Mouse (Mus musculus) forebrain, embryonic 14.5 days (tissue): Measurements from ENCODE around the gene Adora3. TPM values are rescaled to one million over a fixed set of nuclear protein-coding genes. Genes with fewer than 3 reads are reported as not detected.
"Not testable (repeated sequence)": the region's sequence is repeated elsewhere in the genome, so short reads cannot be mapped to it uniquely, and the experiment has no call there.

Experiments used
- ATAC-seq: fragments of 200-750 bp; cut with Nextera tagmentation; 2 replicates; pipeline ENCODE4 v1.8.0; 2017; ENCODE audit warnings: mild to moderate bottlenecking, moderate library complexity
- DNase-seq: peaks from one replicate; pipeline ENCODE4 v3.0.0-alpha.2; 2015; ENCODE audit warnings: low spot score
- H3K27ac ChIP-seq: fragments of 300-500 bp; sonication (generic); 2 replicates; pipeline ENCODE4 v1.5.1; 2014; ENCODE audit warnings: low read depth, mild to moderate bottlenecking, control low read depth, low read length, moderate library complexity
- H3K27me3 ChIP-seq: fragments of 300-500 bp; sonication (generic); replicated peaks from 2 replicates; pipeline ENCODE4 v1.6.1; 2014; ENCODE audit warnings: low read length, control low read depth, mixed read lengths; ENCODE audit not compliant: control insufficient read depth, insufficient read depth
- H3K36me3 ChIP-seq: fragments of 300-500 bp; sonication (generic); 2 replicates; pipeline ENCODE4 v1.6.1; 2014; ENCODE audit warnings: low read length, control low read depth; ENCODE audit not compliant: control insufficient read depth, insufficient read depth
- H3K4me1 ChIP-seq: fragments of 300-500 bp; sonication (generic); 2 replicates; pipeline ENCODE4 v1.6.1; 2014; ENCODE audit warnings: antibody characterized with exemption, low read length, control low read depth; ENCODE audit not compliant: control insufficient read depth, insufficient read depth
- H3K4me2 ChIP-seq: fragments of 300-500 bp; sonication (generic); 2 replicates; pipeline ENCODE4 v1.6.1; 2014; ENCODE audit warnings: mild to moderate bottlenecking, control low read depth, low read length
- H3K4me3 ChIP-seq: fragments of 300-500 bp; sonication (generic); 2 replicates; pipeline ENCODE4 v1.5.1; 2014; ENCODE audit warnings: low read depth, low read length, control low read depth
- H3K9ac ChIP-seq: fragments of 300-500 bp; sonication (generic); 2 replicates; pipeline ENCODE4 v1.6.1; 2014; ENCODE audit warnings: mild to moderate bottlenecking, low read length, control low read depth, moderate library complexity
- H3K9me3 ChIP-seq: fragments of 300-500 bp; sonication (generic); replicated peaks from 2 replicates; pipeline ENCODE4 v1.6.1; 2016; ENCODE audit warnings: low read length, control low read depth, mixed read lengths; ENCODE audit not compliant: control insufficient read depth
- WGBS: fragments of 180-500 bp; shearing (Covaris S2); extraction: QIAGEN DNeasy Blood & Tissue Kit; methylation state at CpG from one replicate; pipeline ENCODE4 v1.1.7; 2014; 5-methylcytosine and 5-hydroxymethylcytosine counted together
- polyA plus RNA-seq: library from polyadenylated mRNA; unstranded; fragments of >200 nt; fragmentation: Nextera tagmentation; extraction: Ambion mirVana; gene quantifications from 2 replicates; pipeline ENCODE4 v1.2.1, GENCODE M21; 2014

Adora3 gene
- polyA plus RNA-seq, 1 experiment from 2014 or later = 0.11 TPM

DNA sequence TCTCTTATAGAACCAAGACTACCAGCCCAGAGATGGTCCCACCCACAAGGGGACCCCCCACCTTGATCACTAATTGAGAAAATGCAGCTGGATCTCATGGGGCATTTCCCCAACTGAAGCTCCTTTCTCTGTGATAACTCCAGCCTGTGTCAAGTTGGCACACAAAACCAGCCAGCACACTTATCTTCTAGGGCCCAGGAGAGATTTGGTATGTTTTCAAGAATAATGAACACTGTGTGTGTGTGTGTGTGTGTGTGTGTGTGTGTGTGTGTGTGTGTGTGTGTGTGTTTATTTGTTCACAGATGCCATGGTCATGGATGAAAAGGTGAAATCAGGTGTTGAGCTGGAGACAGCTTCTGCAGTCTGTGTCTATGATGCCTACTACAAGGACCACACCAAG, 45.8 kb downstream of the Adora3 start:
- H3K9me3 ChIP-seq, H3K27ac ChIP-seq, DNase-seq, H3K4me2 ChIP-seq, H3K4me1 ChIP-seq, ATAC-seq, H3K27me3 ChIP-seq, H3K4me3 ChIP-seq, H3K36me3 ChIP-seq, H3K9ac ChIP-seq: not testable (repeated sequence)

DNA sequence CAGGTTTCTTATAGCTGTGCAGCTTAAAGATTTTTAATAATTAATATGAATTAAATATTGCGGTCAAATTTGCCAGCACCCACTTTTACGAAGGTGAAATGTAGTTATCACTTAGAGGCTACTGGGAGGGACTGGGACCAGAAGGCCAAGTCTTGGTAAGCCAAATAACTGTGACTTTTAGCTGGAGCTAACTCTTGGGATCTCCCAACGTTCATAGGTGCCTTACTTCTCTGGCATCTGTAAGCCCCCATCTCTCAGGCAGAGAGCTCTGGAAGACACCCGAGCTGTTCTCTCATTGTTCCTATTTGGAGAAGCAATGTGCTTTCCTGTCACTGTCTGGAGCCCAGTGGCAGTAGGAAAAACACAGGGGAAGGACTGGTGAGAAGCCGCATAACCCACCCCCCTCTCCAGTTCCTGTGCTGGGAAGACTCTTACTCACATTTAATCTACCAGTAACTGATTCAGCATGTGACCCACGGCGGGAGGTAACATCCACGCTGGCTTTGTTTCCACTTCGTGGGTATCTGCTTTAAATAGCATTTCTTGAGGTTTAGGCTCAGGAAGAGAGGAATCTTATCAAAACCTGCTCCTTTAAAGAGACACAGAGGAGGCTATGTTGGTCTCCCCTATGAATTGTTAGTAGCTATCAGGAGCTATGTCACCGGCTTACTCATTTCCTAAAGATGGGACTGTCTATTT, 47.1 kb downstream of the Adora3 start:
- H3K27me3 ChIP-seq = no peaks in the 10 kb centered on the region
- H3K9ac ChIP-seq = no peak overlapping the region
- H3K9me3 ChIP-seq = no peaks in the 10 kb centered on the region
- H3K27ac ChIP-seq = no peak overlapping the region
- no peaks in the 10 kb centered on the region for H3K4me1 ChIP-seq
- no peak overlapping the region for H3K4me2 ChIP-seq
- no peak for DNase-seq
- no peaks in the 10 kb centered on the region for H3K36me3 ChIP-seq
- 68% methylated on average over 10 of the region's 10 CpGs for WGBS
- no peak for ATAC-seq
- no peak overlapping the region for H3K4me3 ChIP-seq

DNA sequence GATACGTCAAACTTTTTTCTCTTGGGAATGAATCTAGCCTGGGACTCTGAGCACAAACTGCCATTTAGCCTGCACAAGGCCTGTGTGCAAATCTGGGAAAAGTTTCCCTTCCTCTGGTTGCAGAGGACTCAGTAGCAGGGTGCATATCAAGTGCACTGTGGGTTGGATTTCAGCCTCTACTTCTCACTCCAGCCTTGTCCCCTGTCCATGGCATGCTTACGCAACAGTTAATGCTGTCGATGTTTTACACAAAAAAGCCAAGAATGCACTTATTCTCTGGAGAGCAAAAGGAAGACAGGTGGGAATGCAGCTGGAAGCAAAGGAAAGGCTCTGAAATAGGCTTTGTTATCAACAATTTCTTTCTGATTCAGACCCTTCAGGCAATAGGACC, 47.7 kb downstream of the Adora3 start:
- ATAC-seq (no peak), DNase-seq (no peak)
- H3K9ac ChIP-seq = no peak overlapping the region
- H3K27me3 ChIP-seq = no peaks in the 10 kb centered on the region
- WGBS = 86% methylated on average over 3 of the region's 3 CpGs
- no peak overlapping the region for H3K27ac ChIP-seq
- no peaks in the 10 kb centered on the region for H3K4me1 ChIP-seq
- H3K4me3 ChIP-seq = no peak overlapping the region
- H3K36me3 ChIP-seq = no peaks in the 10 kb centered on the region
- no peak overlapping the region for H3K4me2 ChIP-seq
- no peaks in the 10 kb centered on the region for H3K9me3 ChIP-seq

DNA sequence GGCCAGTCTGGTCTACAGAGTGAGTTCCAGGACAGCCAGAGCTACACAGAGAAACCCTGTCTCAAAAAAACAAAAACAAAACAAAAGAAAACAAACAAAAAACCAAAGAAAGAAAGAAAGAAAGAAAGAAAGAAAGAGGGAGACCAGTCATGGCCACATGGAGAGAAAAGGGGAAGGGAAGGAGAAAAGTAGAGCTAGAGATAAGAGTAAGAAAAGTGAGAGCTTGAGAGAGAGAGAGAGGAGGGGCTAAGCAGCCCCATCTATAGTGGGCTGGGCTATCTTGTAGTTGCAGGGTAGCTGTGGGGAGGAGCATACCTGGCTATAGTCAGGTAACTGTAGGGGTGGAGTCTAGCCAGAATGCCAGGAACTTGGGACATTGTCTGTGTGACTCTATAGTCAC, 50.1 kb downstream of the Adora3 start:
- H3K27me3 ChIP-seq, DNase-seq, ATAC-seq: not testable (repeated sequence)

DNA sequence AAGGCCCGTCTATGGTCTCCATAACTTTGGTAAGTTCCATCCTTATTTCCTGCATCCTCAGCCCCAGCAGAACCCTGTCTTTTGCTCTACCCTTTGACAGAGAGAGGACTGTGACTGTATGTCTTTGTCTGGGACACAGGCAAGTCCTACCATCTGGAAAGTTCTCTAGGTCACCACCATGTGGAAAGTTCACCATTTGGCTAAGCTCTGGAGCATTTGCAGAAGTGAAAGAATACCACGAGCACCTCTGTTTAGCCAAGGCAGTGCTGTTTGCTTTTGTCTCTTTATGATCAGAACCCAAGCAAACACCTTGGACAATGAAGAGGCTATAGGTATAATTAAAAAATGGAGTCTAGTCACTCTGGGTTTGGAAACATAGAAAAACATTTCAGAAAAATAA, 51.3 kb downstream of the Adora3 start:
- no peak for DNase-seq
- H3K9ac ChIP-seq = no peak overlapping the region
- no peaks in the 10 kb centered on the region for H3K9me3 ChIP-seq
- no peaks in the 10 kb centered on the region for H3K36me3 ChIP-seq
- H3K4me3 ChIP-seq = no peak overlapping the region
- H3K4me2 ChIP-seq = no peak overlapping the region
- H3K27me3 ChIP-seq = no peaks in the 10 kb centered on the region
- no peaks in the 10 kb centered on the region for H3K4me1 ChIP-seq
- 83% methylated on average over 2 of the region's 2 CpGs for WGBS
- ATAC-seq = no peak
- H3K27ac ChIP-seq = no peak overlapping the region

More for the DNA sequence above, 50.1 kb downstream of the Adora3 start:
- not testable (repeated sequence) for H3K9me3 ChIP-seq, H3K36me3 ChIP-seq, H3K4me2 ChIP-seq, H3K4me3 ChIP-seq, H3K27ac ChIP-seq, H3K4me1 ChIP-seq, H3K9ac ChIP-seq

DNA sequence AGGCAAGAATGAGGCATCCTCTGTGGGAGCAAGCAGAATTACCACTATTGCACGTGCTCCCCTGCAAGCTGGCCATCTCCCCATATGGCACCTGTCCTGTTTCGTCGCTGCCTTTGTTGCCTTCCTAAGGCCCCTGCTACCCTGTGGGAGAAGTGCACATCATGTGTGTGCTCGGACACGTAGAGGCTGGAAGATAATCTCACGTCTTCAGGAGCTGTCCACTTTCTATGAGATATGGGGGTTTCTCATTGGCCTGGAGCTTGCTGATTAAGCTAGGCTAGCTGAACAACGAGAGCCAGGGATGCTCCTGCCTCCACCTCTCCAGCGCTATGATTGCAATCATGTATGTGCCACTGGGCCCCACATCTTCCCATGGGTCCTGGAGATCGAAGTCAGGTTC, 54.0 kb downstream of the Adora3 start:
- Histone ChIP-seq H3K36me3 (no peaks in the 10 kb centered on the region), H3K27me3 (no peaks in the 10 kb centered on the region), H3K4me1 (no peaks in the 10 kb centered on the region), H3K9ac (no peak overlapping the region), H3K4me2 (no peak overlapping the region), H3K4me3 (no peak overlapping the region), H3K27ac (no peak overlapping the region), H3K9me3 (no peaks in the 10 kb centered on the region)
- WGBS = 86% methylated on average over 9 of the region's 9 CpGs
- no peak for ATAC-seq
- DNase-seq = no peak

DNA sequence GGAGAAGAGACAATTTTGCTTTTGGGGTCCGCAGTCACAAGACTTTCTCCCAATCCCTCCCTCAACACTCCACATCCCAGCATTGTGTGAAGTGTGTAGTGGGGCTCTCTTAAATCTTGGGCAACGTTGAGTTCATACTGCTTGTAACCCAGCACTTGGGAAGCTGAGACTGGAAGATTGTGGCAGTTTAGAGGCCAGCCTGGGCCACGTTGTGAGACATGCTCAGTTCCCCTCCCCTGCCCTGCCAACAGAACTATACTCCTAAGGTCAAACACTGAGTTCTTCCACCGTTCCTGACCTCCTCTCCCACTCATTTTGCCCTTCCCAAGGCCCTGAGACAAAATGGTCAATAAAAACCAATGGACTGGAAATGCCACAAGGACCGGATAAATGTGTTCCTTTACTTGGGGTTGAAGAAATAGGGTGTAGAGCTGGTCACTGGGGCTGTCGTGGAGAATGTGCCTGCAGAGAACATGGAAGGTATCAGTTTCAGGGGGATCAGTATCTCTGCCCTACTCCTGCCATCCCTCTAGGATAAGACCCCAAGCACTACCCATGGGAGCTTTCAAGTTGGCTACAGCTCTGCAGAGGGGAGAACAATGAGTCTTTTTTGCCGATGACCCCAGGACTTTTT, 57.0 kb downstream of the Adora3 start:
- ATAC-seq = no peak
- Histone ChIP-seq H3K4me3 (no peak overlapping the region), H3K27ac (no peak overlapping the region), H3K4me2 (no peak overlapping the region), H3K36me3 (no peaks in the 10 kb centered on the region), H3K27me3 (no peaks in the 10 kb centered on the region), H3K9me3 (no peaks in the 10 kb centered on the region), H3K9ac (no peak overlapping the region), H3K4me1 (no peaks in the 10 kb centered on the region)
- DNase-seq = no peak
- 86% methylated on average over 7 of the region's 7 CpGs for WGBS

DNA sequence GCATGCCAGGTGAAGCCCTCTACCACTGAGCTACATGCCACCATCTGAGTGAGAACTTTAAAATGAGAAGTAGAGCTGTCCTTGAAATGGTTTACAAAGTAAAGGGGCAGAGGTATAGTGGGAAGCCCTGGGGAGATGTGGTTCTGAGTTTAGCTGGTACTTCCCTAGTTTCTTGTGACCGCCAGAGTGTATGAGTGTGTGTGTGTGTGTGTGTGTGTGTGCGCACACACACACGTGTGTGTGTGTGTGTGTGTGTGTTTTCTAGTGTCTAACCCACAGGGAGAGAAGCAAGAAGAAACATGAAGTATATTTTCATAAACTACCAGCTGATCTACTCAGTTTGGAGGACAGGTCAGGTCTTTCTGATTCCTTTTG, 57.5 kb downstream of the Adora3 start:
- Histone ChIP-seq H3K27ac (no peak overlapping the region), H3K9ac (no peak overlapping the region), H3K36me3 (no peaks in the 10 kb centered on the region), H3K4me1 (no peaks in the 10 kb centered on the region), H3K27me3 (no peaks in the 10 kb centered on the region), H3K9me3 (no peaks in the 10 kb centered on the region), H3K4me2 (no peak overlapping the region), H3K4me3 (no peak overlapping the region)
- ATAC-seq (no peak), DNase-seq (no peak)
- WGBS = 88% methylated on average over 3 of the region's 3 CpGs

DNA sequence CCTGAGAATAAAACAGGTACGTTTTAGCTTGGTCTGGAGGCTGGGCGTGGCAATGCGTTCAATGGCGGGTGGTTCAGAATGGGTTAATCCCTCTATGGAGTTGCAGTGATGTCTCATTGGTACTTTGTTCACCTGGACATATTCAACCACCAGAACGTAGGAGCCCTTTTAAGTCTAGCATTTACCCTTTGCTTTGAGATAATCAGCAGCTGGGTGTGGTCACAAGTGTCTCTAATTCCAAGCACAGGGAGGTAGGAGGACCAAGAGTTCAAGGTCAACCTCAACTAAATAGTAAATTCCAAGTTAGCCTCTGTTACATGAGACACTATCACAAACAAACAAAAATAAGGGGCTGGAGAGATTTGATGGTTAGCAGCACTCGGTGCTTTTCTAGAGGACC, 58.1 kb downstream of the Adora3 start:
- ATAC-seq = no peak
- Histone ChIP-seq H3K27me3 (no peaks in the 10 kb centered on the region), H3K36me3 (no peaks in the 10 kb centered on the region), H3K4me2 (no peak overlapping the region), H3K9ac (no peak overlapping the region), H3K9me3 (no peaks in the 10 kb centered on the region), H3K27ac (no peak overlapping the region), H3K4me3 (no peak overlapping the region), H3K4me1 (no peaks in the 10 kb centered on the region)
- DNase-seq = no peak
- WGBS = 87% methylated on average over 6 of the region's 6 CpGs
